Mouse (Mus musculus) layer of hippocampus, postnatal 25 days (tissue): ENCODE data around the gene Map3k11. TPM values are rescaled to one million over a fixed set of nuclear protein-coding genes. Genes with fewer than 3 reads are reported as not detected.
A peak's percentile ranks its signal among the peaks of the same experiment; 100 is the strongest.

ENCODE experiments used
- DNase-seq, 2 experiments: peaks; one replicate each; pipeline ENCODE4 v3.0.0; 2022; ENCODE audit warnings: mixed read lengths in 2 of 2, low spot score in 1 of 2; ENCODE audit errors: extremely low spot score in 1 of 2
- microRNA-seq, 2 experiments: library from miRNA; unstranded; fragments of <30 nt; microRNA quantifications; one replicate each; pipeline ENCODE4 v1.2.0; 2021
- total RNA-seq, 2 experiments: library from RNA; stranded (reverse); gene quantifications; 2 replicates each; pipeline ENCODE4 v1.2.3; 2021

The Map3k11 gene
- total RNA-seq, 2 experiments from 2014 or later: 17.4 to 21.1 TPM

DNA sequence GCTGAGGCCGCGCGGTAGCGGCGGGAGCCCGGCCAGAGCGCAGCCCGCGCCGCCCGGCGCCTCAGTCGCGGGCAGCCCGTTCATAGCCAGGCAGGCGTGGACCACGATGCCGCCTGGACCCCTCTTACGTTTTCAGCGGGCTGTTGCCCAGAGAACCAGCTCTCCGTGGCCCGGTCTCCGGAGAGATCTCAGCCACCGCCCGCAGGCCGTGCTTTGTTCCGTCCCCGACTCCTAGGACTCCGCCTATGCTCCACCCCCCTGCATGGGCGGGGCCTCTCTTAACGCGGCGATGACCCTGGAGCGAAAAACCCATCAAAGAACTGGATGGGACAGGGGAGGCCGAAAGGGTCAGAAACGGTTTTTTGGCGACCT lies 40.9 kb downstream of the Map3k11 start, which contains the start of gene Fam89b:
Gene Fam89b, minus strand, starts transcription at position 210 of the 372 bp plus-strand sequence.
- DNase-seq: peak; percentile 66 to 78

DNA sequence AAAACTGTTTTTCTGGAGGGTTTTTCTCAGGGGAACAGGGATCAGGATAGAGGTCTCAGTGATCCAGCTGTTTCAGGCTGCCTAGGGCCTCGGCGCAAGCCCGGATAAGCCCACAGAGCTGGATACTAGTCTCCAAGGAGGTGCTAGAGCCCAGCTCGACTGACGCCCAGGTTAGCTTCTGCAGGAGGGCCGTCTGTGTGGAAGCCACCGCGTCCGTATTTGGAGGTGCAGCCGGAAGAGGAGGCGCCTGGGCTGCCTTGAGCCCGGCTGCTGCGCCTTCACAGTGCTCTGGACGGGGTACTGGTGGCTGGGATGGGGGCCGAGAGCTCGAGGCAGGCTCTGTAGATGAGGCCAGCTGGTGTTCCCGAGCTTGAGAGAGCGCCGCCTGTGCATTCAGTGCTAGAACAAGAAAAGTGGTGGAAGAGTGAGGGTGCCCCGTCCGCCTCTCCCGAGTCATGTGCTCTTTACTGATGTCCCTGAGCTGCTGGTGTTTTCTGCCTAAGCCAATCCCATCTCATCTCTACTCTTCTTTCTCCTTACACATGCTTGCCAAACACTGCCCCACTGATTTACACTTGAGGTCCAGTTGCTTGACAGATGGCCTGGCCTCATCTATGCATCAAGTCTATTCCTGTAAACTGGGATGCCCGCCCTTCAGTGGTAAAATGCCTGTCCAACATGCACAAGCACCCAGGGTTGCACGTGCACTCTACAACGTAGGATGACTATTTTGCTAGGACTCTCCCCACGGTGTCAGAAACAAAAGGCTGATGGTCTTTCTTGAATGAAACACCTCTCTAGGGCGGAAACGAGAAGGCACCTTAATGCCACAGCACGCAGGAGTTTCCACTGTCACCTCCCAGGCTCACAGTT lies 42.0 kb downstream of the Map3k11 start:
- no peak for DNase-seq

DNA sequence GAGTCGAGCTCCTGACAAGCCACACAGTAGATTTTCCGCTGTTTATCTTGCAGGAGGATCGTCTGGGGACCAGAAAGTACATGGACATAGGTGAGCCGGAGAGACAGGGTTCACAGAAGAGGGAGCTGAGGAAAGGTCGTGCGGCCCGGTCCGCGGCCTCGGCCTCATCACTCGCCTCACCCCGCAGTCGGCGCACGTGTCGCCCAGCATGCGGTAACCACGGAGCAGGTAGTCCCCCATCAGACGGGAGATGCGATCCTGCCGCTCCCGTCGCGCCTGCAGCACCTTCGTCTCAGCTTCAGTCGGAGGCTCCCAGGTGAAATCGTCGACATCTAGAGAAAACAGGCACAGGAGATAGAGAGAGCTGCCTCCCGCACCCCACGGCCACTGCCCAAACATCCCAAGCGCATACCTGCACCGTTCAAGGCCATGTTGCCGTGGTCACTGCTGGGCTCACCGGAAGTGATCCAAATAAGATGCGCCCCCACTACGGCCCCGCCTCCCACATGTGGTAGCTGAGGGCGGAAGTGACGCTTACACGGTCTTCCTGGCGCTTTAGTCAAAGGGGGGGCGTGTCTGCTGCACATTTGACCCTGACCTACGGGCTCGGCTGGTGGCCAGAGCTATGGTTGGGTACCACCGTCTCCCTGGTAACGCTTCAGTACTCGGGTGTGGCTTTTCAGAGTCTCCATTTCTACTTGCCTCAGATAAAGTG lies 42.9 kb downstream of the Map3k11 start:
- peak; percentile 80 to 85 for DNase-seq

DNA sequence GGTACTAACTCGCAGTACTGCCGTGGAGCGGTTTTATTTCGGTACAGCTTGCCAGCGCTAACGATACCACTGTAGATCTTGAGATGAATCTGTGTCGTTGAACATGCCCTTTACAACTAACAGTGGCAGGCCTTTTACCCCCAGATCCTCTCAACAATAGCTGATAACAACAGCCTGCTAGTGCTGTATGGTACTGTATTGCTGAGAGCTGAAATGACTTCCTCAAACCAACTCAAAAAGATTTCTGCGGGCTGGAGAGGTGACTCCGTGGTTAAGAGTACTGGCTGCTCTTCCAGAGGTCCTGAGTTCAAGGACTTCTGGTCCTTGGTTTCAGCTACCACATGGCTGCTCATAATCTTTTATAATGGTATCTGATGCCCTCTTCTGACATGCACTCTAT lies 45.8 kb downstream of the Map3k11 start:
- DNase-seq: no peak

- no peak for DNase-seq
Measured at GRCm38 (mm10) chr19:5739446-5739845, 50.9 kb downstream of the Map3k11 start.

GRCm38 (mm10) chr19:5740320-5741317 lies 52.1 kb downstream of the Map3k11 start, which contains the start of gene Ltbp3:
Gene Ltbp3 (plus strand): TSS chr19:5740904.
- no peak for DNase-seq

GRCm38 (mm10) chr19:5741641-5742240 lies 53.2 kb downstream of the Map3k11 start:
- peak; percentile 64 for DNase-seq

GRCm38 (mm10) chr19:5742241-5742641 lies 53.7 kb downstream of the Map3k11 start:
- DNase-seq: no peak

GRCm38 (mm10) chr19:5743576-5743975 lies 55.0 kb downstream of the Map3k11 start:
- no peak for DNase-seq

DNA sequence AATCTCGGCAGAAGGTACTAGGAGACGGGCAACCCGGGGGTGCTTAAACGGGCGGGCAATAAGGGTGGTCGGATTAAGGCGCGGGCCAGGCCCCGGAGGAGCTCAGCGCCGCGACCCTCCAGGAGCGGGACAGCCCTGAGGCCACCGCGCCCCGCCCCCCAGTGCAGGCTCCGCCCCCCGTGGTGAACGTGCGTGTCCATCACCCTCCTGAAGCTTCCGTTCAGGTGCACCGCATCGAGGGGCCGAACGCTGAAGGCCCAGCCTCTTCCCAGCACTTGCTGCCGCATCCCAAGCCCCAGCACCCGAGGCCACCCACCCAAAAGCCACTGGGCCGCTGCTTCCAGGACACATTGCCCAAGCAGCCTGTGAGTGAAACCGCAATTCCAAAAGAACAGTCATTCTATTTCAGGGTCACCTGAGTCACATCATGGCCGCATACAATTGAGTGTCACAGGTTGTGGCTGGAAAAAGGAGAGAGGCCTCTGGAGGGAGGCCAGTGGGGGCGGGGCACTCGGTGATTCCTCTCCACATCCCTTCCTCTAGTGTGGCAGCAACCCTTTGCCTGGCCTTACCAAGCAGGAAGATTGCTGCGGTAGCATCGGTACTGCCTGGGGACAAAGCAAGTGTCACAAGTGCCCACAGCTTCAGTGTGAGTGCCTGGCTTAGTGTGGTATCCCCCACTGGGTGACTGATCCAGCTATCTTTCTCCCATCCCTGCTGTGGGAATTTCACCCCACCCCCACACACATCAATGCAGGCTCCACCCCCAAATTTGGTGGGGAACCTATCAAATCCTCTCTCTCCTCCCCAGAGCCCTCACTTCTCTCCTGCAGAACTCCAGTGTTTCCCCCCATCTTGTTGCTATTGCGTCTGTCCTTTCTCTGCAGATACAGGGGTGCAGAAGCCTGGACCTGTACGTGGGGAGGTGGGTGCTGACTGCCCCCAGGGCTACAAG lies 57.5 kb downstream of the Map3k11 start:
- DNase-seq: no peak

DNA sequence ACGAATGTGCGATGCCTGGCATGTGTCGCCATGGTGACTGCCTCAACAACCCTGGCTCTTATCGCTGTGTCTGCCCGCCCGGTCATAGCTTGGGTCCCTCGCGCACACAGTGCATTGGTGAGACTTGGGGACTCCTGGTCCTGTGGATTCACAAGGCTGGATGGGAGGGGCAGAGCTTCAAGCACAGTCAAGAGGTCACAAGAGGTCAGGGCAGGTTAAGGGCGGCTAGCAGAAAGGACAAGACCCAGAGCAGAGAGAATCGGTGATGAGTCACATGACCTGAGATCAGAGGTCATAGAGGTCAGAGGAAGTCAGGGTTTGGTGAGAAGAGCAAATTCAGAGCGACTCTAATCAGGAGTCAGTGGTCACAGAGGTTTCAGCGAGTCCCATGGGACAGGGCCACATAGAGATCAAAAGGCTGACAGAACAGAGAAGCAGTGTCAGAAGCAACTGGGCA lies 58.4 kb downstream of the Map3k11 start:
- DNase-seq: no peak

GRCm38 (mm10) chr19:5749476-5749875 lies 60.9 kb downstream of the Map3k11 start:
- no peak for DNase-seq

- DNase-seq: no peak
Measured at GRCm38 (mm10) chr19:5750951-5751350, 62.4 kb downstream of the Map3k11 start.

DNA sequence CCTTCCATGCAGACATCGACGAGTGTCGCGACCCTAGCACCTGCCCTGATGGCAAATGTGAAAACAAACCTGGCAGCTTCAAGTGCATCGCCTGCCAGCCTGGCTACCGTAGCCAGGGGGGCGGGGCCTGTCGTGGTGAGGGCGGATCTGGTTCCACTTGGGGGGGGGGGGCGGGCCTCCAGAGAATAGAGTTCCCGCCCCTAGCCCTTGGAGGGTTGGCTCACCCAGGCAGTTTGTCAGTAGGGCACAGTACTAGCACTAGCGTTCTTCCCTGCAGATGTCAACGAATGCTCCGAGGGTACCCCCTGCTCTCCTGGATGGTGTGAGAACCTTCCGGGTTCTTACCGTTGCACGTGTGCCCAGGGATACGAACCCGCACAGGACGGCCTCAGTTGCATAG lies 63.2 kb downstream of the Map3k11 start:
- no peak for DNase-seq

Small RNA genes within 50 kb of the gene (microRNA-seq; reads per million reads assigned to microRNA genes)
- gene Mir6987: 0.40 to 0.74 reads per million in 2 experiments

Other genes with a start within 250 kb of the Map3k11 start
- not detected for gene Fosl1, start 241.2 kb upstream of the Map3k11 start, total RNA-seq
- gene Ccdc85b, start 230.8 kb upstream of the Map3k11 start, total RNA-seq: 10 to 100 TPM; 32.9 to 35.9 TPM
- 100 to 1,000 TPM in 1 of 2 experiments, 10 to 100 TPM in 1; 99.4 to 110 TPM for gene Fibp, start 228.1 kb upstream of the Map3k11 start, total RNA-seq
- gene Ctsw, start 220.2 kb upstream of the Map3k11 start, total RNA-seq: not detected
- 10 to 100 TPM; 11.0 to 11.6 TPM for gene Efemp2, start 214.8 kb upstream of the Map3k11 start, total RNA-seq
- 10 to 100 TPM; 33.2 to 38.2 TPM for gene Mus81, start 200.3 kb upstream of the Map3k11 start, total RNA-seq
- 1,000 to 10,000 TPM; 1,427 to 1,527 TPM for gene Cfl1, start 198.3 kb upstream of the Map3k11 start, total RNA-seq
- gene 1700020D05Rik, start 185.0 kb upstream of the Map3k11 start, total RNA-seq: 1 to 10 TPM; 4.5 to 9.2 TPM
- gene Snx32, start 178.2 kb upstream of the Map3k11 start, total RNA-seq: 10 to 100 TPM; 78.0 to 86.5 TPM
- gene Ovol1, start 128.1 kb upstream of the Map3k11 start, total RNA-seq: not detected
- 1 to 10 TPM; 7.7 to 8.2 TPM for gene Ap5b1, start 120.7 kb upstream of the Map3k11 start, total RNA-seq
- gene Rnaseh2c, start 86.9 kb upstream of the Map3k11 start, total RNA-seq: 10 to 100 TPM; 67.6 to 85.2 TPM
- 10 to 100 TPM; 83.1 to 87.8 TPM for gene Kat5, start 78.5 kb upstream of the Map3k11 start, total RNA-seq
- 10 to 100 TPM; 20.6 to 22.0 TPM for gene Rela, start 51.3 kb upstream of the Map3k11 start, total RNA-seq
- gene Sipa1, start 25.0 kb upstream of the Map3k11 start, total RNA-seq: 10 to 100 TPM; 15.3 to 16.1 TPM
- gene Pcnx3, start 166 bp downstream of the Map3k11 start, total RNA-seq: 10 to 100 TPM; 59.8 to 73.9 TPM
- not detected for gene Kcnk7, start 15.6 kb downstream of the Map3k11 start, total RNA-seq
- 10 to 100 TPM; 14.6 to 17.2 TPM for gene Ehbp1l1, start 37.6 kb downstream of the Map3k11 start, total RNA-seq
- 10 to 100 TPM; 29.3 to 32.9 TPM for gene Fam89b, start 40.9 kb downstream of the Map3k11 start, total RNA-seq
- 10 to 100 TPM; 23.8 to 26.8 TPM for gene Ltbp3, start 52.2 kb downstream of the Map3k11 start, total RNA-seq
- gene Scyl1, start 82.7 kb downstream of the Map3k11 start, total RNA-seq: 10 to 100 TPM; 68.6 to 71.8 TPM
- gene Frmd8, start 186.5 kb downstream of the Map3k11 start, total RNA-seq: 10 to 100 TPM; 15.6 to 15.8 TPM
- gene Slc25a45, start 189.1 kb downstream of the Map3k11 start, total RNA-seq: 1 to 10 TPM; 3.1 to 3.4 TPM
- 1 to 10 TPM; 3.4 TPM for gene Tigd3, start 205.4 kb downstream of the Map3k11 start, total RNA-seq
- gene Dpf2, start 224.3 kb downstream of the Map3k11 start, total RNA-seq: 10 to 100 TPM; 82.5 to 95.6 TPM
- gene Cdc42ep2, start 236.1 kb downstream of the Map3k11 start, total RNA-seq: 1 to 10 TPM; 6.3 to 6.4 TPM